Mouse (Mus musculus) MEL (cell line): ENCODE measurements around the gene Stk39. TPM values are rescaled to one million over a fixed set of nuclear protein-coding genes. Genes with fewer than 3 reads are reported as not detected.

ENCODE experiments used
- DNase-seq: peaks from one replicate; pipeline ENCODE4 v3.0.0; 2011; ENCODE audit warnings: low read depth, low spot score
- H3K27ac ChIP-seq: 2 replicates; pipeline ENCODE4 v1.5.1; 2012; ENCODE audit warnings: low read depth, mild to moderate bottlenecking, control low read depth, low read length, moderate library complexity; ENCODE audit not compliant: control insufficient read depth
- H3K27me3 ChIP-seq, 2 experiments: fragments of 150-350 bp in 1 of 2; sonication (generic) in 1 of 2; 2 replicates each; pipeline ENCODE4 v1.6.1; 2012; ENCODE audit warnings: low read length in 2 of 2, mild to moderate bottlenecking in 2 of 2, improper control_type of control experiment in 1 of 2, moderate library complexity in 1 of 2; ENCODE audit not compliant: insufficient read depth in 2 of 2, control insufficient read depth in 1 of 2
- H3K36me3 ChIP-seq, 2 experiments: 2 replicates each; pipeline ENCODE4 v1.6.1; 2012 to 2014; ENCODE audit warnings: low read length in 2 of 2, improper control_type of control experiment in 1 of 2, inconsistent platforms in 1 of 2, mild to moderate bottlenecking in 1 of 2; ENCODE audit not compliant: insufficient read depth in 2 of 2, control insufficient read depth in 1 of 2
- H3K4me1 ChIP-seq, 2 experiments: fragments of 150-350 bp in 1 of 2; sonication (generic) in 1 of 2; 2 replicates each; pipeline ENCODE4 v1.6.1; 2012; ENCODE audit warnings: low read length in 2 of 2, improper control_type of control experiment in 1 of 2, mild to moderate bottlenecking in 1 of 2; ENCODE audit not compliant: insufficient read depth in 2 of 2, control insufficient read depth in 1 of 2
- H3K4me3 ChIP-seq, 2 experiments: fragments of 150-350 bp in 1 of 2; sonication (generic) in 1 of 2; 2 replicates each; pipeline ENCODE4 v1.5.1; 2012; ENCODE audit warnings: low read depth in 2 of 2, low read length in 2 of 2, mild to moderate bottlenecking in 2 of 2, moderate library complexity in 2 of 2, control low read depth in 1 of 2, improper control_type of control experiment in 1 of 2; ENCODE audit not compliant: control insufficient read depth in 1 of 2, insufficient read depth in 1 of 2
- H3K79me2 ChIP-seq: 2 replicates; pipeline ENCODE4 v1.6.1; 2012; ENCODE audit warnings: mild to moderate bottlenecking, low read length, moderate library complexity; ENCODE audit not compliant: control insufficient read depth, poor library complexity, insufficient read depth
- H3K9ac ChIP-seq: 2 replicates; pipeline ENCODE4 v1.6.1; 2012; ENCODE audit warnings: low read depth, mild to moderate bottlenecking, control low read depth, low read length, moderate library complexity; ENCODE audit not compliant: control insufficient read depth, poor library complexity, severe bottlenecking
- H3K9me3 ChIP-seq: fragments of 150-350 bp; sonication (generic); replicated peaks from 2 replicates; pipeline ENCODE4 v1.6.1; 2012; ENCODE audit warnings: mild to moderate bottlenecking, low read length, improper control_type of control experiment, moderate library complexity; ENCODE audit not compliant: insufficient read depth
- CHD1 ChIP-seq: IDR thresholded peaks from 2 replicates; pipeline ENCODE4 v1.6.1; 2012; ENCODE audit warnings: low read depth, mild to moderate bottlenecking, inconsistent platforms, low read length, improper control_type of control experiment
- CTCF ChIP-seq, 3 experiments: IDR thresholded peaks in 2 of 3; conservative IDR thresholded peaks in 1 of 3; 2 replicates each; pipeline ENCODE4 v1.5.1; 2011 to 2012; ENCODE audit warnings: low read length in 3 of 3, low read depth in 2 of 3, mild to moderate bottlenecking in 2 of 3, improper control_type of control experiment in 1 of 3, inconsistent platforms in 1 of 3, mixed read lengths in 1 of 3, moderate library complexity in 1 of 3; ENCODE audit not compliant: control insufficient read depth in 1 of 3, insufficient read depth in 1 of 3, poor library complexity in 1 of 3, severe bottlenecking in 1 of 3
- E2F4 ChIP-seq: IDR thresholded peaks from 2 replicates; pipeline ENCODE4 v1.6.1; 2011; ENCODE audit warnings: low read depth, low read length, improper control_type of control experiment, borderline replicate concordance
- ELF1 ChIP-seq: IDR thresholded peaks from 2 replicates; pipeline ENCODE4 v1.6.1; 2014; ENCODE audit warnings: low read depth, mild to moderate bottlenecking, inconsistent platforms, low read length, improper control_type of control experiment, moderate library complexity
- EP300 ChIP-seq, 2 experiments: IDR thresholded peaks; 2 replicates each; pipeline ENCODE4 v1.6.1; 2011; ENCODE audit warnings: improper control_type of control experiment in 2 of 2, low read length in 2 of 2, low read depth in 1 of 2, mild to moderate bottlenecking in 1 of 2
- ETS1 ChIP-seq: IDR thresholded peaks from 2 replicates; pipeline ENCODE4 v1.6.1; 2012; ENCODE audit warnings: low read depth, mild to moderate bottlenecking, inconsistent platforms, low read length, improper control_type of control experiment, moderate library complexity
- MAFK ChIP-seq: IDR thresholded peaks from 2 replicates; pipeline ENCODE4 v1.6.1; 2011; ENCODE audit warnings: low read depth, mild to moderate bottlenecking, low read length, improper control_type of control experiment, borderline replicate concordance
- MAX ChIP-seq: IDR thresholded peaks from 2 replicates; pipeline ENCODE4 v1.6.1; 2011; ENCODE audit warnings: low read length, improper control_type of control experiment
- MAZ ChIP-seq: IDR thresholded peaks from 2 replicates; pipeline ENCODE4 v1.6.1; 2012; ENCODE audit warnings: low read depth, mild to moderate bottlenecking, inconsistent platforms, low read length, improper control_type of control experiment
- MEF2A ChIP-seq: IDR thresholded peaks from 2 replicates; pipeline ENCODE4 v1.6.1; 2014; ENCODE audit warnings: low read depth, mild to moderate bottlenecking, inconsistent platforms, low read length, improper control_type of control experiment; ENCODE audit not compliant: poor library complexity, insufficient replicate concordance, severe bottlenecking; ENCODE audit errors: extremely low read depth
- MXI1 ChIP-seq: IDR thresholded peaks from 2 replicates; pipeline ENCODE4 v1.6.1; 2011; ENCODE audit warnings: mild to moderate bottlenecking, low read depth, low read length, improper control_type of control experiment
- POLR2AphosphoS2 ChIP-seq: IDR thresholded peaks from 2 replicates; pipeline ENCODE4 v1.6.1; 2011; ENCODE audit warnings: low read length, improper control_type of control experiment
- POLR2AphosphoS5 ChIP-seq: IDR thresholded peaks from 2 replicates; pipeline ENCODE4 v1.6.1; 2012; ENCODE audit warnings: low read depth, borderline replicate concordance, mild to moderate bottlenecking, inconsistent platforms, low read length, moderate library complexity, mixed read lengths
- RCOR1 ChIP-seq: IDR thresholded peaks from 2 replicates; pipeline ENCODE4 v1.6.1; 2012; ENCODE audit warnings: low read depth, mild to moderate bottlenecking, inconsistent platforms, low read length, improper control_type of control experiment
- SIN3A ChIP-seq: IDR thresholded peaks from 2 replicates; pipeline ENCODE4 v1.6.1; 2012; ENCODE audit warnings: low read length, improper control_type of control experiment, inconsistent platforms
- SMC3 ChIP-seq: IDR thresholded peaks from 2 replicates; pipeline ENCODE4 v1.6.1; 2011; ENCODE audit warnings: low read depth, low read length, improper control_type of control experiment
- TAL1 ChIP-seq: IDR thresholded peaks from 2 replicates; pipeline ENCODE4 v1.6.1; 2012; ENCODE audit warnings: mild to moderate bottlenecking, inconsistent platforms, low read length, moderate library complexity, mixed read lengths
- UBTF ChIP-seq: IDR thresholded peaks from 2 replicates; pipeline ENCODE4 v1.6.1; 2012; ENCODE audit warnings: low read depth, mild to moderate bottlenecking, inconsistent platforms, low read length, improper control_type of control experiment, moderate library complexity, borderline replicate concordance; ENCODE audit not compliant: insufficient read depth
- USF2 ChIP-seq, 2 experiments: IDR thresholded peaks; 2 replicates each; pipeline ENCODE4 v1.6.1; 2011 to 2012; ENCODE audit warnings: improper control_type of control experiment in 2 of 2, low read length in 2 of 2, borderline replicate concordance in 1 of 2, inconsistent platforms in 1 of 2, low read depth in 1 of 2, mild to moderate bottlenecking in 1 of 2; ENCODE audit not compliant: insufficient read depth in 1 of 2
- ZC3H11A ChIP-seq: IDR thresholded peaks from 2 replicates; pipeline ENCODE4 v1.6.1; 2012; ENCODE audit warnings: low read depth, mild to moderate bottlenecking, inconsistent platforms, low read length, improper control_type of control experiment
- ZKSCAN1 ChIP-seq: IDR thresholded peaks from 2 replicates; pipeline ENCODE4 v1.6.1; 2012; ENCODE audit warnings: low read depth, mild to moderate bottlenecking, inconsistent platforms, low read length, improper control_type of control experiment, moderate library complexity
- ZMIZ1 ChIP-seq: IDR thresholded peaks from 2 replicates; pipeline ENCODE4 v1.6.1; 2012; ENCODE audit warnings: low read depth, mild to moderate bottlenecking, inconsistent platforms, low read length, improper control_type of control experiment, moderate library complexity
- ZNF384 ChIP-seq: IDR thresholded peaks from 2 replicates; pipeline ENCODE4 v1.6.1; 2012; ENCODE audit warnings: low read depth, mild to moderate bottlenecking, inconsistent platforms, low read length, improper control_type of control experiment
- polyA plus RNA-seq, 2 experiments: library from polyadenylated mRNA; stranded (reverse) in 1 of 2; unstranded in 1 of 2; fragments of >175 nt in 1 of 2; fragments of >200 nt in 1 of 2; gene quantifications; 2 replicates each; pipeline versions ENCODE4 v1.2.1 to v1.2.4; 2012; ENCODE audit warnings: low replicate concordance in 2 of 2, low read depth in 1 of 2; ENCODE audit not compliant: insufficient read length in 2 of 2, insufficient read depth in 1 of 2, missing spikeins in 1 of 2
- total RNA-seq: library from RNA; depleted of rRNA; stranded (reverse); fragments of 300-350 nt; gene quantifications from 2 replicates; pipeline ENCODE4 v1.2.3, GENCODE M21; 2012

Stk39 gene
- total and polyA plus RNA-seq, 3 experiments: not detected

- Histone ChIP-seq H3K4me1 (no peaks in the 10 kb centered on the region), H3K9me3 (no peaks in the 10 kb centered on the region), H3K36me3 (no peaks in the 10 kb centered on the region), H3K79me2 (no peaks in the 10 kb centered on the region), H3K27ac (no peak overlapping the region), H3K27me3 (no peaks in the 10 kb centered on the region), H3K4me3 (no peak overlapping the region), H3K9ac (no peak overlapping the region)
- no peak for TF ChIP-seq MEF2A
- no peak for DNase-seq
These were observed 62.3 kb downstream of the Stk39 start for GRCm38 (mm10) chr2:68409640-68410215.

- H3K27me3 ChIP-seq: no peaks in the 10 kb centered on the region
- no peaks in the 10 kb centered on the region for H3K9me3 ChIP-seq
- H3K4me1 ChIP-seq: no peaks in the 10 kb centered on the region
- no peak for DNase-seq
- TF ChIP-seq UBTF (no peak), CHD1 (no peak), SIN3A (no peak), POLR2AphosphoS2 (no peak), USF2 (IDR thresholded peaks at IDR 0.05; ENCODE audit: borderline replicate concordance in 1 of 2, insufficient read depth in 1 of 2, low read depth in 1 of 2, low read length in 2 of 2) (no peak), CTCF (IDR thresholded peaks at IDR 0.05 in 2 of 3, conservative IDR thresholded peaks at IDR 0.05 in 1 of 3; ENCODE audit: control insufficient read depth in 1 of 3, insufficient read depth in 1 of 3, low read depth in 2 of 3, low read length in 3 of 3, poor library complexity in 1 of 3, severe bottlenecking in 1 of 3) (no peak)
- no peaks in the 10 kb centered on the region for H3K36me3 ChIP-seq
- no peak overlapping the region for H3K27ac ChIP-seq
- H3K79me2 ChIP-seq: no peaks in the 10 kb centered on the region
- no peak overlapping the region for H3K9ac ChIP-seq
- H3K4me3 ChIP-seq: no peak overlapping the region
These were observed 63.6 kb downstream of the Stk39 start for GRCm38 (mm10) chr2:68408271-68408980.

DNA sequence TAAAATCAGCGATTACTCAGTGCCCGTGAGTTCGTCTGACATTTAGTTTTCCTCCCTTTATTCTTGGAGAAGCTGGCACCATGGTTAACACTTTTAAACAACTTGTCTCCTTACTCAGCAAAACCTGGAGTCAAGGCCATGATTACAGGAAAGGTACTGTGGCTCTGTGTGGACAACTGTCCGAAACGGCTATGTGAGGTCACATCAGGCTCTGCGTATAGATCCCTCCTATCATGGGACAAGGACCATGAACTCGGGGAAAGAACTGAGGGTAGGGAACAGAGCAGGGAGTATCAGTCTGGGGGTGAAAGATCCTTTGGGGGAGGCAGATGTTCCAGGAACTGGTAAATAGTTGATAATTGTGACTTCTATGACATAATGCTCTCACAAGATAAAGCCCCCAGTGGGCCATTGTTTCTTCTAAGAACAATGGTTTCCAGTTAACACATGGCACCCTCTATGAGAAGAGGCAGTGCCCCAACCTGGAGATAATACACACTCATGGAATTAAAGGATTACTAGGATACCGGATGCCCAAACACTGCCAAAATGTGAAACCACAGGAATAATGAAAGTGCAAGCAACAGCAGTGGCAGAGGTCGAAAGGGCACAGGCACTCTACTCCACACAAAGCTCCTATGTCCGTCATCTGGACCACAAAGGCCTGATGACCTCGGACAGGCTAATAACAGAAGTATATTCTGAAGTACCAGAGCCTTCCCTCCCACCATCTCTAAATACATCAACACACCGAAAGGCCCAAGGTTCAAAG, 64.7 kb downstream of the Stk39 start:
- DNase-seq: no peak
- Histone ChIP-seq H3K27ac (no peak overlapping the region), H3K79me2 (no peaks in the 10 kb centered on the region), H3K9me3 (no peaks in the 10 kb centered on the region), H3K4me3 (no peak overlapping the region), H3K36me3 (no peaks in the 10 kb centered on the region), H3K4me1 (no peaks in the 10 kb centered on the region), H3K27me3 (no peaks in the 10 kb centered on the region), H3K9ac (no peak overlapping the region)
- TF ChIP-seq ETS1 (no peak), ELF1 (no peak), MAZ (no peak), CTCF (IDR thresholded peaks at IDR 0.05 in 2 of 3, conservative IDR thresholded peaks at IDR 0.05 in 1 of 3; ENCODE audit: control insufficient read depth in 1 of 3, insufficient read depth in 1 of 3, low read depth in 2 of 3, low read length in 3 of 3, poor library complexity in 1 of 3, severe bottlenecking in 1 of 3) (no peak), MAX (no peak), ZKSCAN1 (no peak), TAL1 (no peak), E2F4 (no peak), MAFK (no peak), POLR2AphosphoS5 (no peak), ZC3H11A (no peak), CHD1 (no peak), EP300 (IDR thresholded peaks at IDR 0.05; ENCODE audit: low read depth in 1 of 2, low read length in 2 of 2) (no peak), MXI1 (no peak), ZNF384 (no peak), RCOR1 (no peak), ZMIZ1 (no peak), SMC3 (no peak)
